Mouse (Mus musculus) heart, adult 2 months (tissue): ENCODE measurements around the gene Bdp1.

Experiments
- CTCF ChIP-seq: fragments of 200-600 bp; IDR thresholded peaks from 2 replicates; pipeline ENCODE4 v1.8.1; 2022; ENCODE audit warnings: antibody characterized with exemption, mild to moderate bottlenecking, moderate library complexity
- EP300 ChIP-seq: fragments of 200-500 bp; IDR thresholded peaks from 2 replicates; pipeline ENCODE4 v1.6.1; 2011; ENCODE audit warnings: low read depth, low read length, control low read depth; ENCODE audit not compliant: insufficient read depth
- POLR2A ChIP-seq: fragments of 200-500 bp; IDR thresholded peaks from 2 replicates; pipeline ENCODE4 v1.6.1; 2011; ENCODE audit warnings: mild to moderate bottlenecking, low read depth, low read length, control low read depth; ENCODE audit not compliant: insufficient read depth

- TF ChIP-seq CTCF (no peak), EP300 (no peak), POLR2A (no peak)
Measured at GRCm38 (mm10) chr13:100071473-100071872, 32.4 kb downstream of the Bdp1 start.
